Mouse (Mus musculus) forebrain, embryonic 14.5 days (tissue): ENCODE data around the gene Ccar1. TPM values are rescaled to one million over a fixed set of nuclear protein-coding genes. Genes with fewer than 3 reads are reported as not detected.

Experiments
- ATAC-seq: fragments of 200-750 bp; cut with Nextera tagmentation; 2 replicates; pipeline ENCODE4 v1.8.0; 2017; ENCODE audit warnings: mild to moderate bottlenecking, moderate library complexity
- DNase-seq: peaks from one replicate; pipeline ENCODE4 v3.0.0-alpha.2; 2015; ENCODE audit warnings: low spot score
- H3K27ac ChIP-seq: fragments of 300-500 bp; sonication (generic); 2 replicates; pipeline ENCODE4 v1.5.1; 2014; ENCODE audit warnings: low read depth, mild to moderate bottlenecking, control low read depth, low read length, moderate library complexity
- H3K27me3 ChIP-seq: fragments of 300-500 bp; sonication (generic); replicated peaks from 2 replicates; pipeline ENCODE4 v1.6.1; 2014; ENCODE audit warnings: low read length, control low read depth, mixed read lengths; ENCODE audit not compliant: control insufficient read depth, insufficient read depth
- H3K36me3 ChIP-seq: fragments of 300-500 bp; sonication (generic); 2 replicates; pipeline ENCODE4 v1.6.1; 2014; ENCODE audit warnings: low read length, control low read depth; ENCODE audit not compliant: control insufficient read depth, insufficient read depth
- H3K4me1 ChIP-seq: fragments of 300-500 bp; sonication (generic); 2 replicates; pipeline ENCODE4 v1.6.1; 2014; ENCODE audit warnings: antibody characterized with exemption, low read length, control low read depth; ENCODE audit not compliant: control insufficient read depth, insufficient read depth
- H3K4me2 ChIP-seq: fragments of 300-500 bp; sonication (generic); 2 replicates; pipeline ENCODE4 v1.6.1; 2014; ENCODE audit warnings: mild to moderate bottlenecking, control low read depth, low read length
- H3K4me3 ChIP-seq: fragments of 300-500 bp; sonication (generic); 2 replicates; pipeline ENCODE4 v1.5.1; 2014; ENCODE audit warnings: low read depth, low read length, control low read depth
- H3K9ac ChIP-seq: fragments of 300-500 bp; sonication (generic); 2 replicates; pipeline ENCODE4 v1.6.1; 2014; ENCODE audit warnings: mild to moderate bottlenecking, low read length, control low read depth, moderate library complexity
- H3K9me3 ChIP-seq: fragments of 300-500 bp; sonication (generic); replicated peaks from 2 replicates; pipeline ENCODE4 v1.6.1; 2016; ENCODE audit warnings: low read length, control low read depth, mixed read lengths; ENCODE audit not compliant: control insufficient read depth
- WGBS: fragments of 180-500 bp; shearing (Covaris S2); extraction: QIAGEN DNeasy Blood & Tissue Kit; methylation state at CpG from one replicate; pipeline ENCODE4 v1.1.7; 2014; 5-methylcytosine and 5-hydroxymethylcytosine counted together
- polyA plus RNA-seq: library from polyadenylated mRNA; unstranded; fragments of >200 nt; fragmentation: Nextera tagmentation; extraction: Ambion mirVana; gene quantifications from 2 replicates; pipeline ENCODE4 v1.2.1, GENCODE M21; 2014

The Ccar1 gene
- polyA plus RNA-seq: 118 and 131 TPM in 2 replicates

GRCm38 (mm10) chr10:62792177-62793090 is at the start of gene Ccar1:
Gene Ccar1, minus strand, starts transcription at chr10:62792286.
- Histone ChIP-seq H3K36me3 (peaks cover 31% of the 10 kb centered on the region), H3K9me3 (no peaks in the 10 kb centered on the region), H3K27ac (peak within 1 kb of the TSS; percentile 94), H3K9ac (peak within 1 kb of the TSS; percentile 99), H3K4me1 (peaks cover 4% of the 10 kb centered on the region; the same call in 1 of the 2 replicates), H3K27me3 (no peaks in the 10 kb centered on the region), H3K4me2 (peak within 1 kb of the TSS; percentile 73), H3K4me3 (peak within 1 kb of the TSS; percentile 97)
- DNase-seq: peak; percentile 99
- WGBS: 5% methylated on average over 55 of the region's 55 CpGs
- ATAC-seq: peak; percentile 99

GRCm38 (mm10) chr10:62840687-62841086 is 48.6 kb upstream of the Ccar1 start:
- H3K27ac ChIP-seq: no peak overlapping the region
- H3K4me3 ChIP-seq: no peak overlapping the region
- H3K4me1 ChIP-seq: no peaks in the 10 kb centered on the region
- no peak overlapping the region for H3K9ac ChIP-seq
- no peak overlapping the region for H3K4me2 ChIP-seq
- H3K27me3 ChIP-seq: no peaks in the 10 kb centered on the region
- H3K36me3 ChIP-seq: peaks cover 26% of the 10 kb centered on the region
- ATAC-seq (no peak), DNase-seq (no peak)
- H3K9me3 ChIP-seq: no peaks in the 10 kb centered on the region
- 94% methylated on average over 7 of the region's 7 CpGs for WGBS

GRCm38 (mm10) chr10:62837987-62838386 is 45.9 kb upstream of the Ccar1 start:
- Histone ChIP-seq H3K4me2 (no peak overlapping the region), H3K27ac (no peak overlapping the region), H3K36me3 (peaks cover 31% of the 10 kb centered on the region), H3K4me1 (no peaks in the 10 kb centered on the region), H3K27me3 (no peaks in the 10 kb centered on the region), H3K9me3 (no peaks in the 10 kb centered on the region), H3K4me3 (no peak overlapping the region), H3K9ac (no peak overlapping the region)
- WGBS: 90% methylated on average over 5 of the region's 5 CpGs
- DNase-seq (no peak), ATAC-seq (no peak)

- H3K4me1 ChIP-seq: no peaks in the 10 kb centered on the region
- H3K9ac ChIP-seq: no peak overlapping the region
- DNase-seq: no peak
- H3K27me3 ChIP-seq: no peaks in the 10 kb centered on the region
- WGBS: 88% methylated on average over 9 of the region's 9 CpGs
- H3K36me3 ChIP-seq: peaks cover 20% of the 10 kb centered on the region; the same call in 1 of the 2 replicates
- no peak overlapping the region for H3K4me3 ChIP-seq
- no peak for ATAC-seq
- H3K4me2 ChIP-seq: no peak overlapping the region
- no peaks in the 10 kb centered on the region for H3K9me3 ChIP-seq
- no peak overlapping the region for H3K27ac ChIP-seq
Observed at GRCm38 (mm10) chr10:62832783-62833182, 40.7 kb upstream of the Ccar1 start.

- no peak for DNase-seq
- no peaks in the 10 kb centered on the region for H3K9me3 ChIP-seq
- no peak overlapping the region for H3K4me3 ChIP-seq
- H3K27me3 ChIP-seq: no peaks in the 10 kb centered on the region
- no peak overlapping the region for H3K9ac ChIP-seq
- ATAC-seq: no peak
- H3K4me1 ChIP-seq: no peaks in the 10 kb centered on the region
- H3K36me3 ChIP-seq: peaks cover 15% of the 10 kb centered on the region; the same call in 1 of the 2 replicates
- H3K4me2 ChIP-seq: no peak overlapping the region
- 95% methylated on average over 2 of the region's 2 CpGs for WGBS
- H3K27ac ChIP-seq: no peak overlapping the region
Observed at GRCm38 (mm10) chr10:62831546-62831945, 39.5 kb upstream of the Ccar1 start.

GRCm38 (mm10) chr10:62824474-62824873 is 32.4 kb upstream of the Ccar1 start:
- Histone ChIP-seq H3K27ac (no peak overlapping the region), H3K27me3 (no peaks in the 10 kb centered on the region), H3K4me3 (no peak overlapping the region), H3K4me2 (no peak overlapping the region), H3K9me3 (no peaks in the 10 kb centered on the region), H3K36me3 (peaks cover 28% of the 10 kb centered on the region), H3K4me1 (no peaks in the 10 kb centered on the region), H3K9ac (no peak overlapping the region)
- DNase-seq (no peak), ATAC-seq (no peak)
- 91% methylated on average over 8 of the region's 8 CpGs for WGBS

GRCm38 (mm10) chr10:62823431-62823830 is 31.3 kb upstream of the Ccar1 start:
- H3K27ac ChIP-seq: no peak overlapping the region
- peaks cover 35% of the 10 kb centered on the region for H3K36me3 ChIP-seq
- no peaks in the 10 kb centered on the region for H3K9me3 ChIP-seq
- H3K9ac ChIP-seq: no peak overlapping the region
- H3K4me3 ChIP-seq: no peak overlapping the region
- no peak overlapping the region for H3K4me2 ChIP-seq
- DNase-seq: no peak
- WGBS: 87% methylated on average over 4 of the region's 4 CpGs
- H3K4me1 ChIP-seq: no peaks in the 10 kb centered on the region
- H3K27me3 ChIP-seq: no peaks in the 10 kb centered on the region
- no peak for ATAC-seq

GRCm38 (mm10) chr10:62810010-62810409 is 17.9 kb upstream of the Ccar1 start:
- WGBS: 76% methylated on average over 4 of the region's 4 CpGs
- H3K27ac ChIP-seq: no peak overlapping the region
- no peak overlapping the region for H3K9ac ChIP-seq
- H3K36me3 ChIP-seq: peaks cover 42% of the 10 kb centered on the region
- no peak overlapping the region for H3K4me3 ChIP-seq
- no peaks in the 10 kb centered on the region for H3K27me3 ChIP-seq
- ATAC-seq (no peak), DNase-seq (no peak)
- H3K9me3 ChIP-seq: no peaks in the 10 kb centered on the region
- no peak overlapping the region for H3K4me2 ChIP-seq
- H3K4me1 ChIP-seq: no peaks in the 10 kb centered on the region

- DNase-seq (no peak), ATAC-seq (no peak)
- H3K27ac ChIP-seq: no peak overlapping the region
- no peaks in the 10 kb centered on the region for H3K4me1 ChIP-seq
- WGBS: 95% methylated on average over 2 of the region's 2 CpGs
- no peaks in the 10 kb centered on the region for H3K27me3 ChIP-seq
- H3K4me2 ChIP-seq: no peak overlapping the region
- no peak overlapping the region for H3K9ac ChIP-seq
- H3K4me3 ChIP-seq: no peak overlapping the region
- H3K36me3 ChIP-seq: peaks cover 30% of the 10 kb centered on the region
- H3K9me3 ChIP-seq: no peaks in the 10 kb centered on the region
Observed at GRCm38 (mm10) chr10:62808766-62809165, 16.7 kb upstream of the Ccar1 start.
